Mouse (Mus musculus): Measurements from ENCODE around the gene Cptp. TPM values are rescaled to one million over a fixed set of nuclear protein-coding genes. Genes with fewer than 3 reads are reported as not detected.

Cptp gene
- polyA plus RNA-seq, 1 experiment from 2014 or later: 20.0 TPM

DNA sequence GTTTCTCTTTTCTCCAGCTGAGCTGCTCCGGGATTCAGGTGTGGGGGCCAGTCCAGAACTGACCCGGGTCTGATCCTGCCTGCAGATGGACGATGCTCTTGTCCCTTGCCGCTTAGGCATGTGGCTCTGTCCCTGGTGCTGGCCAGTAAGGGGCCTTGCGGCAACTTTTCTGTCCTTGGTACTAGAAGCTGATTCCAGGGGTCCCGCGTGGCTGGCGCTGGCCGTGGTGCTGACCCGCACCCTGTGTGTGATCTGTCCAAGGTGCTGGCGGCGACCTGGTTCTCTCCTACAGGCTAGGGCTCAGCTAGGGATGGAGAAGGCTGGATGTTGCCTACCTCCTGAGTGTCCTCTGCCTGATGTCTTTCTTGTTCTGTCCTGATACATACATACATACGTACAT, 9.9 kb downstream of the Cptp start:
- Histone ChIP-seq H3K9me3 (ENCODE audit: low read length) (no peaks in the 10 kb centered on the region), H3K9ac (replicated peaks; ENCODE audit: low read length) (no peak overlapping the region), H3K27ac (ENCODE audit: low read length) (no peak overlapping the region), H3K27me3 (ENCODE audit: insufficient read depth, low read length) (no peaks in the 10 kb centered on the region), H3K4me3 (ENCODE audit: low read length) (no peak overlapping the region), H3K4me2 (replicated peaks; ENCODE audit: low read depth, low read length) (no peak overlapping the region), H3K36me3 (ENCODE audit: insufficient read depth, low read length) (peaks cover 48% of the 10 kb centered on the region), H3K4me1 (ENCODE audit: insufficient read depth, low read length) (no peaks in the 10 kb centered on the region)
- 15% methylated on average over 13 of the region's 13 CpGs for WGBS
- peak; percentile 62 for ATAC-seq (ENCODE audit: low FRiP score, low TSS enrichment)

DNA sequence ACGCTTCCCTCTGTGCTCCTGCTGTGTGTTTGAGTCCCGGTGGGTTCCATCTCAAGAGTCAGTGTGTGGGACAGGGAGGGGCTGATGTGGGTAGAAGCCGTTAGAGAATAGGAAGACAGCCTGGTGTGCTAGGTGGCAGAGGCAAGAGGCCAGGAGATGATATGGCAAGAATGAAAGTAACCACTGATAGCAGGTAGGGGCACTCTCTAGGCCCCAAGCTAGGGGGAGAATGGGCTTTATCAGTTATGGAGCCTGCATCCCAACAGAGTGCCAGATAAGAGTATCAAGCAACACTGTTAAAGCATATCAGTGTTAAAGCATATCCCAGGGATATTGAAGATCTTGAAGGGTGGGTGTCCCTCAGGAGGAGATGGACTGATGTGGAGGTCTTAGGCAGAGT, 12.4 kb downstream of the Cptp start:
- peaks cover 55% of the 10 kb centered on the region for H3K36me3 ChIP-seq (ENCODE audit: insufficient read depth, low read length)
- no peak overlapping the region for H3K4me2 ChIP-seq (replicated peaks; ENCODE audit: low read depth, low read length)
- no peak overlapping the region for H3K9ac ChIP-seq (replicated peaks; ENCODE audit: low read length)
- 75% methylated on average over 3 of the region's 3 CpGs for WGBS
- no peak overlapping the region for H3K4me3 ChIP-seq (ENCODE audit: low read length)
- no peaks in the 10 kb centered on the region for H3K27me3 ChIP-seq (ENCODE audit: insufficient read depth, low read length)
- no peaks in the 10 kb centered on the region for H3K4me1 ChIP-seq (ENCODE audit: insufficient read depth, low read length)
- no peak for ATAC-seq (ENCODE audit: low FRiP score, low TSS enrichment)
- H3K27ac ChIP-seq (ENCODE audit: low read length): no peak overlapping the region
- H3K9me3 ChIP-seq (ENCODE audit: low read length): no peaks in the 10 kb centered on the region

DNA sequence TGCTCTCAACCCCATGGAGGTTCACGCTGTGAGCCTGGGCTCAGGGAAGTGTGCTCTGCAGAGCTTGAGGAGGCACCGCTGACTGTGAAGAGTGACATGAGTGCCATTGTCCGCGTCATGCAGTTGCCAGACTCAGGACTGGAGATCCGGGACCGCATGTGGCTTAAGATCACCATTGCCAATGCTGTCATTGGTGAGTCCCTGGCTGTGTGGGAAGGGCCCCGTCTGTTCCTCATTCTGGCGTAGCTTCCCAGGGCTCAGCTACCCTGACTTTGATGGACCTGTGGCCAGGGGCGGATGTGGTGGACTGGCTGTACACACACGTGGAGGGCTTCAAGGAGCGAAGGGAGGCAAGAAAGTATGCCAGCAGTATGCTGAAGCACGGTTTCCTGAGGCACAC, 13.2 kb downstream of the Cptp start:
- H3K27ac ChIP-seq (ENCODE audit: low read length): no peak overlapping the region
- WGBS: 93% methylated on average over 12 of the region's 12 CpGs

DNA sequence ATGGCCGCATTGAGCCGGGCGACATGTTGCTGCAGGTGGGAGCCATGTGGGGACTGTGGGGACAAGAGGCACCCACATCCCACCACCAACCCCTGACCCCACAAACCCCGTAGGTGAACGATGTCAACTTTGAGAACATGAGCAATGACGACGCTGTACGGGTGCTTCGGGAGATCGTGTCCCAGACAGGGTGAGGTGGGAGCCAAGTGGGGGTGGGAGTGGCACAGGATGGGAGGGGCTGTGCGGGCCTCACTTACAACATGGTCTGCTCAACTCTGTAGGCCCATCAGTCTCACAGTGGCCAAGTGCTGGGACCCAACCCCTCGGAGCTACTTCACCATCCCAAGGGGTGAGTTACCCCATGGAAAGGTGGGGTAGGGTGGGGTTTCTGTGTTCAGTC, 14.2 kb downstream of the Cptp start:
- Histone ChIP-seq H3K27ac (ENCODE audit: low read length) (no peak overlapping the region), H3K4me2 (replicated peaks; ENCODE audit: low read depth, low read length) (no peak overlapping the region), H3K27me3 (ENCODE audit: insufficient read depth, low read length) (no peaks in the 10 kb centered on the region), H3K9ac (replicated peaks; ENCODE audit: low read length) (no peak overlapping the region), H3K4me3 (ENCODE audit: low read length) (no peak overlapping the region), H3K4me1 (ENCODE audit: insufficient read depth, low read length) (no peaks in the 10 kb centered on the region), H3K9me3 (ENCODE audit: low read length) (no peaks in the 10 kb centered on the region), H3K36me3 (ENCODE audit: insufficient read depth, low read length) (peaks cover 52% of the 10 kb centered on the region)
- WGBS: 95% methylated on average over 12 of the region's 12 CpGs
- no peak for ATAC-seq (ENCODE audit: low FRiP score, low TSS enrichment)

More for the DNA sequence above, 13.2 kb downstream of the Cptp start:
- no peak for ATAC-seq (ENCODE audit: low FRiP score, low TSS enrichment)
- no peak overlapping the region for H3K4me3 ChIP-seq (ENCODE audit: low read length)
- no peaks in the 10 kb centered on the region for H3K9me3 ChIP-seq (ENCODE audit: low read length)
- peaks cover 52% of the 10 kb centered on the region for H3K36me3 ChIP-seq (ENCODE audit: insufficient read depth, low read length)
- no peaks in the 10 kb centered on the region for H3K27me3 ChIP-seq (ENCODE audit: insufficient read depth, low read length)
- H3K4me1 ChIP-seq (ENCODE audit: insufficient read depth, low read length): no peaks in the 10 kb centered on the region
- H3K4me2 ChIP-seq (replicated peaks; ENCODE audit: low read depth, low read length): no peak overlapping the region
- no peak overlapping the region for H3K9ac ChIP-seq (replicated peaks; ENCODE audit: low read length)

DNA sequence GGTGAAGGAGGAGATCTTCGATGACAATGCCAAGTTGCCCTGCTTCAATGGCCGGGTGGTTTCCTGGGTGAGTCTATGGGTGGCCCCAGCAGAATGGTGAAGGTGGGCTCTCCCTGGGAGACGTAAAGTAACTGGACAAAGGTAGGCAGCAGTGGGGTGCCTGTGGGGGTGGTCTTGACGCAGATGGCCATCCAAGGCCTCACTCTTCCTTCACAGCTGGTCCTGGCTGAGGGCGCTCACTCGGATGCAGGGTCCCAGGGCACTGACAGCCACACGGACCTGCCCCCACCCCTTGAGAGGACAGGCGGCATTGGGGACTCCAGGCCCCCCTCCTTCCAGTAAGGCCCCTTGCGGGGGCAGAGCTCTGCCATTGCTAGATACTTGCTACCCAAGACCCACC, 15.8 kb downstream of the Cptp start:
- no peak overlapping the region for H3K4me3 ChIP-seq (ENCODE audit: low read length)
- no peak overlapping the region for H3K9ac ChIP-seq (replicated peaks; ENCODE audit: low read length)
- H3K36me3 ChIP-seq (ENCODE audit: insufficient read depth, low read length): peaks cover 45% of the 10 kb centered on the region
- H3K9me3 ChIP-seq (ENCODE audit: low read length): no peaks in the 10 kb centered on the region
- H3K4me2 ChIP-seq (replicated peaks; ENCODE audit: low read depth, low read length): no peak overlapping the region
- 89% methylated on average over 9 of the region's 9 CpGs for WGBS
- no peak for ATAC-seq (ENCODE audit: low FRiP score, low TSS enrichment)
- peaks cover 10% of the 10 kb centered on the region for H3K4me1 ChIP-seq (ENCODE audit: insufficient read depth, low read length)
- no peak overlapping the region for H3K27ac ChIP-seq (ENCODE audit: low read length)
- no peaks in the 10 kb centered on the region for H3K27me3 ChIP-seq (ENCODE audit: insufficient read depth, low read length)

DNA sequence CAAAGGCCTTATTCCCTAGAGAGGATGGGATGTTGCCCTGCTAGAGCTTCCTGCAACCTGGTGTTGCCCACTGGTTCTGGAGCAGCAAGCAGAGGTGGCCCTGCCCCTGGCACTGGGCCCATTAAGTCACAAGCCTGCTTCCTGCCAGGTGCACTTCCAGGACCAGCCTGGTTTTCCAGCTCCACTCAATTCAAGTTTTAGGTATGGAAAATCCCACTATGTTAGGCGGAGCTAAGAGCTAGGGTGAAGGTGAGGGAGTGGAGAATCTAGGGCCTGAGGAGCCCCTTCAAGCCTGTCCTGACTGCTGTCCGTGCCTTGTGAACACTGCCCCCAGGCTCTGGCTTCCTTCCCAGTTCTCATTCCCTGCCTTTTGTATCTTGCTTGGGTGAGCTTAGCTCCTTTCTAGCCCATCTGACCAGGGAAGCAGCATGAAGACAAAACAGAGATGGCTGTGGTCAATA, 17.3 kb downstream of the Cptp start:
- Histone ChIP-seq H3K4me3 (ENCODE audit: low read length) (no peak overlapping the region), H3K36me3 (ENCODE audit: insufficient read depth, low read length) (peaks cover 33% of the 10 kb centered on the region), H3K4me1 (ENCODE audit: insufficient read depth, low read length) (peaks cover 17% of the 10 kb centered on the region), H3K27ac (ENCODE audit: low read length) (no peak overlapping the region), H3K9me3 (ENCODE audit: low read length) (no peaks in the 10 kb centered on the region), H3K4me2 (replicated peaks; ENCODE audit: low read depth, low read length) (no peak overlapping the region), H3K9ac (replicated peaks; ENCODE audit: low read length) (no peak overlapping the region), H3K27me3 (ENCODE audit: insufficient read depth, low read length) (no peaks in the 10 kb centered on the region)
- ATAC-seq (ENCODE audit: low FRiP score, low TSS enrichment): no peak
- WGBS: 76% methylated on average over 2 of the region's 2 CpGs

DNA sequence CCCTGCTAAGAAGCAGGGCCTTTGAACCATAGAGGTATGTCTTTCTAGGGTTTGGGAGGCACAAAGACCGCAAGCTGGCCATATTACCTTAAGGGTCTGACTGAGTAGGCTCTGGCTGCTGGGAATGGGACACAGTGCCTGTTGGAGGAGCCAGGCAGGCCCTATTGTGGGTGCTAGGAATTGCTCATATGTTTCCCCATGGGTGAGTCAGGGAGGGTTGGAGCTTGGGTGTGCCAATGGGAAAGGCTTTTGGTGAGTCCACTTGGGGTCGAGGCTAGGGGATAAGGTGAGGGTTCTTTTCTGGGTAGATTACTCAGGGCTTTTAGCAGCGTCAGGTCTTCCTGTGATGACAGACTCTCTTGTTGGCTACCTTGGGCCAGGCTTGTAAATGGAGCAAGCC, 17.9 kb downstream of the Cptp start:
- Histone ChIP-seq H3K4me1 (ENCODE audit: insufficient read depth, low read length) (peaks cover 23% of the 10 kb centered on the region), H3K4me2 (replicated peaks; ENCODE audit: low read depth, low read length) (no peak overlapping the region), H3K4me3 (ENCODE audit: low read length) (no peak overlapping the region), H3K27ac (ENCODE audit: low read length) (no peak overlapping the region), H3K36me3 (ENCODE audit: insufficient read depth, low read length) (peaks cover 28% of the 10 kb centered on the region), H3K9me3 (ENCODE audit: low read length) (no peaks in the 10 kb centered on the region), H3K9ac (replicated peaks; ENCODE audit: low read length) (no peak overlapping the region), H3K27me3 (ENCODE audit: insufficient read depth, low read length) (no peaks in the 10 kb centered on the region)
- WGBS: 90% methylated on average over 3 of the region's 3 CpGs
- ATAC-seq (ENCODE audit: low FRiP score, low TSS enrichment): no peak

DNA sequence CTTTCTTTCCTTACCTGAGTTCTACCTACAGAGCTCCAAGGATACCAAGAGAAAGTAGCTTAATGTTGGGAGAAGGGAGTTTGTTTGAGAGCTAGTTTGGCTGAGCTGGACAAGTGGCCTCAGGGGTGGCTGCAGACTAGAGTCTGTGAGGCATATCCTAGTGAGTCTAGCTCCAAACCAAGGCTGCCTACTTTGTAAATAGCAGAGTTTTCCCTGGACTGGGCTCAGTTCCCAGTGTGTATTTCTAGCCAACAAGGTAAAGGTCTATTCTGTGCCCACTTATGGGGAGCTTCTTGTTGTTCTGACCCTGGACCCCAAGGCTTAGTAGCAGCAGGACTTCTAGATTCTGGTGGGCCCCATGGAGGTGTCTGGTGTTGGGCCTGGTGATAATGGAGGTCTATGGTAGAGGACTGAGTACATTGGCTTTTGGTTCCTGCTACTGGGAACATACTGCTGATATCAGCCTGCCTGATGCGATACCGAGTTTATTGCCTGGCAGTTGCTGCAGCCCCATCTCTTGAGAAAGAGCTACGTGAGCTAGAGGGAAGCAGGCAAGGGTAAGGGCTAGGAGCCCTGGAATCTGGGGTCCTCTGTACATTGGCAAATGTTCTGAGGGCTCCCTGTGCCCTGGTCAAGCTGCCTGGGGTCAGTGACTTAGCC, 19.3 kb downstream of the Cptp start:
- Histone ChIP-seq H3K4me3 (ENCODE audit: low read length) (no peak overlapping the region), H3K36me3 (ENCODE audit: insufficient read depth, low read length) (peaks cover 13% of the 10 kb centered on the region), H3K27ac (ENCODE audit: low read length) (no peak overlapping the region), H3K9ac (replicated peaks; ENCODE audit: low read length) (no peak overlapping the region), H3K4me2 (replicated peaks; ENCODE audit: low read depth, low read length) (no peak overlapping the region), H3K9me3 (ENCODE audit: low read length) (no peaks in the 10 kb centered on the region), H3K4me1 (ENCODE audit: insufficient read depth, low read length) (peaks cover 23% of the 10 kb centered on the region), H3K27me3 (ENCODE audit: insufficient read depth, low read length) (no peaks in the 10 kb centered on the region)
- 88% methylated on average over 3 of the region's 3 CpGs for WGBS
- no peak for ATAC-seq (ENCODE audit: low FRiP score, low TSS enrichment)

DNA sequence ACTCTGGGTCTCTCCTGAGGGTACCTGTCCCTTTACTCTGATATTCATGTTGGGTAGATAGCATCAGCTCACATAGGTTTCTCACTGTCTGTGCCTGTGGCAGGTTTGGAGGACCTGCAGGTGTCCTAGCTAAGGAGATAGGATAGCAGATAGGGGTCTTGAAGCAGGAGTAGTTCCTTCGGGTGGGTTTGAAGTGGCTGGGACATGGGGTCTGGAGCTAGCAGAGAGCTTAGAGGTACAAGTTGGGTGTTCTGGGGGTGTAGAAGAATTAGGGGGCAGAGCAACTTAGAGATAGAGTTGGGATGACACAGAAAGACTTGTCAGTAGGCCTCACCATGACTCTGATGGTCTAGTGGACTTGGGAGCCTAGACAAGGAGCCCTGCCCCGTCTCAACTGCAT, 19.8 kb downstream of the Cptp start:
- Histone ChIP-seq H3K4me3 (ENCODE audit: low read length) (no peak overlapping the region), H3K4me2 (replicated peaks; ENCODE audit: low read depth, low read length) (0 out of 2 replicates have a peak overlapping the region, but pooled peaks have one; percentile 83), H3K9ac (replicated peaks; ENCODE audit: low read length) (no peak overlapping the region), H3K27ac (ENCODE audit: low read length) (no peak overlapping the region), H3K27me3 (ENCODE audit: insufficient read depth, low read length) (no peaks in the 10 kb centered on the region), H3K9me3 (ENCODE audit: low read length) (no peaks in the 10 kb centered on the region), H3K36me3 (ENCODE audit: insufficient read depth, low read length) (peaks cover 8% of the 10 kb centered on the region; the same call in 1 of the 2 replicates), H3K4me1 (ENCODE audit: insufficient read depth, low read length) (peaks cover 23% of the 10 kb centered on the region)
- ATAC-seq (ENCODE audit: low FRiP score, low TSS enrichment): no peak
- 91% methylated on average over 2 of the region's 2 CpGs for WGBS

DNA sequence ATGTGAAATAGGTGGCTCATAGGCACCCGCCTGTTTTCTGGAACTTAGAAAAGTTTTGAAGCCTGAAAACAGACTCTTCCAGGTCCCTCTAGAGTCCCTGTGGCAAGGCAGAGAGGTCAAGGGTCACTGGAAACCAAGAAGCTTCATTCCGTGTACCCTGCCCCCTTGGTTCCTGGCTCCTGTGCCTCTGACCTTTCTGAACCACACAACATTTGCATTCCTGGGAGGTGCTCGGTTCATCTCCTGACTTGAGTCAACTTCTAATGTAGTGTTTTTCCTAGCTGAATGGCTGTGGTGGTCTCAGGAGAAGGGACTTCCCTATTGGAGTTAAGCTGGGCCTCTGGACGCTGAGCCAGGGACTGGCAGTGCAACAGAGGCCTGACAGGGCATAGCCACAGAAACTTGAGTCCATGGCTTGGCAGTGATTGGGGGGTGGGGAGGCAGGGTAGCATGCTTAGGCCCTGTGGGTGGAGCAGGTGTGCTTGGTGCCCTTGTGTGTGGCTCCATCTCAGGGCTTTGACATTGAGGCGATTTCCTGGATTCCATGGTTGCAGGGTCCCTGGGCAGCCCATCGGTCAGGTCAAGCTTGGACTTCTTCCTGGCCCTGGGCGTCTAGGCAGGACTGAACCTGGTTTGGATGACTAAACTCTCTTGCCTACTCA, 20.7 kb downstream of the Cptp start:
- H3K4me3 ChIP-seq (ENCODE audit: low read length): peak overlapping the region; percentile 60
- peaks cover 23% of the 10 kb centered on the region for H3K4me1 ChIP-seq (ENCODE audit: insufficient read depth, low read length)
- ATAC-seq (ENCODE audit: low FRiP score, low TSS enrichment): no peak
- peak overlapping the region; percentile 73; the same call in 1 of the 2 replicates for H3K27ac ChIP-seq (ENCODE audit: low read length)
- peak overlapping the region; percentile 83 for H3K4me2 ChIP-seq (replicated peaks; ENCODE audit: low read depth, low read length)
- no peaks in the 10 kb centered on the region for H3K9me3 ChIP-seq (ENCODE audit: low read length)
- WGBS: 59% methylated on average over 7 of the region's 7 CpGs
- no peaks in the 10 kb centered on the region for H3K27me3 ChIP-seq (ENCODE audit: insufficient read depth, low read length)
- peaks cover 3% of the 10 kb centered on the region for H3K36me3 ChIP-seq (ENCODE audit: insufficient read depth, low read length)
- H3K9ac ChIP-seq (replicated peaks; ENCODE audit: low read length): peak overlapping the region; percentile 91

Measured in kidney, embryonic 16.5 days (tissue).